Mouse (Mus musculus) cerebellum, postnatal 4 days (tissue): ENCODE data around the gene H2al1g.
"Not testable (repeated sequence)": the region's sequence is repeated elsewhere in the genome, so short reads cannot be mapped to it uniquely, and the experiment has no call there.

Experiments used
- DNase-seq, 2 experiments: peaks; one replicate each; pipeline ENCODE4 v3.0.0; 2022; ENCODE audit warnings: low spot score in 2 of 2, mixed read lengths in 1 of 2

H2al1g gene

GRCm38 (mm10) chrX:11317956-11318355 lies at the start of gene H2al1g:
Gene H2al1g (plus strand): TSS chrX:11318256.
- not testable (repeated sequence) for DNase-seq

GRCm38 (mm10) chrX:11269074-11269473 lies 49.0 kb upstream of the H2al1g start:
- DNase-seq, result peak; percentile 20 to 71

DNA sequence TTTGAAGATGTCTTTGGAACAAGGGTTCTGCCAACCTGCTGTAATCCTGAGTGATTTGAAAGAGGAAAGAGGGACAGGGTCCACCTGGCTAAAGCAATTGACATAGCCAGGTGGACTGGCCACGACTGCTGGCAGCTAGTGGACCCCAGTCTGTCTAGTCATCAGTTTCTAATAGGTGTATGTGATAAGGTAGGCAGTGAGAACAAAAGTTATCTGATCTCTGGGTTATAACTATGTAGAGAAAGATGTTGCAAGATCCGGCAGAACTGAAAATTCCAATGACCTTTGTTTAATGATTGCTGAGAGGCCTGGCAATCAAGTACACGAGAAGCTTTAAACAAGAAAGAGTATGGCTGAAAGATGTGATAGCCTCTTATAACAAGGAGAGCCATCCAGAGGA lies 44.9 kb upstream of the H2al1g start:
- no peak for DNase-seq

DNA sequence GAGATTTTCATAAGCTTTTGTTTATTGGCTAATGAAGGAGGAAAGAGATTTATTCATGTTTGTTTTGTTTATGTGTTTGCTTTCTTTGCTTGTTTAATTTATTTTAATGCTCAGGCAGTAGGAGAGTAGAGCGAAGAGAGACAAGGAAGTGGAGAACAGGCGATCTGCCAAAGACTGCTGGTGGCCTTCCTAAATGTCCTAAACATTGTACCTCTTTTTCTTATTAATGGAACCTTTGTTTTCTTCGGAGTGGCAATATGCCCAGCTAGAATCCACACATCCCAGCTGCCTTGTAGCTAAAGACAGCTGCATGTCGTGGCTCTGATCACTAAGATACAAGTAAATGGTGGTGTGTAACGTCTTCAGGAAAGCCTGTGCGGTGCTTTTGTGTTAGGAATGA lies 41.0 kb upstream of the H2al1g start:
- no peak for DNase-seq

DNA sequence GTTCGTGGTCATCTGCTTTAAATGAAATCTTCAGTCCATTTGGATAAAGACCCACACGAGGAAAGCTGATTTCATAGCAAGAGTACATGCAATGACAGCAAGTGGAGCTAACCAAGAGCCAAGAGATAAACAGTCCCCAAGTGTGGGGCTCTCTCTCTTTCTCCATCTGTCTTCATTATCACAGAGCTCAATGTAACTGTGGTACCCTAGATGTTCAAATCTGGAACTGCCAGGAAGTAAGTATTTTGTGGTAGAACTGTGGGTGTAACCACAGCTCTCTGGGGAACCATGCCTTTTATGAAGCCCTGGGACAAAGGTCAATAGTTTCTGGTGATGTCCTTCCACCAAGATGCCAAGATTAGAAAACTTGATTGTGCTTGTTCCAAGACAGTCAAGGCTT lies 37.3 kb upstream of the H2al1g start:
- DNase-seq, result no peak

DNA sequence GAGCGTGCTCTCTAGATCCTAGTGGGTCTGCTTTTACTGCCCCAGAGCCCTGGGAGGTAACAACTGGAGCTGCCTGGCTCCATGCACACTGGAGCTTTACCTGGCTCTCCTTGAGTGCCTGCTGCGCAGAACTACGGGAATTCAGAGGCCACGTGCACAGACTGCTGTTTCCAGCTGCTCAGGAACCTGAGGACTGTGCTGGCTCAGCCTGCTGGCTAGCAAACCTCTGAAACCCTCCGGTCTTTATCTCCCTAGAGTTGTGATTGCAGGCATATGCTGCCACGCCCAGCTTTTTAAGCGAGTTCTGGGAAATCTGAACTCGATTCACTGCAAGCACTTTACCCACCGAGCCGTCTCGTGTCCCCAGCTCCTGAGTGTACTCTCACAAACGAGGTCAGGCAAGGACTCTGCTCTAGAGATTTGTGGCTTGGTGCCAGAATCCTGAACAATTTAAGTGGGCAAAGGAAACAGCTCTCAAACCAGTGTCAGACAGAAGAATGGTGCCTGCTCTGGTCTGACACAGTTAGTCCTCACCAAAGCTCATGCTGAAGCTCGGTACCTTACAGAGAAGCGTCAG lies 29.7 kb upstream of the H2al1g start:
- no peak for DNase-seq

GRCm38 (mm10) chrX:11289244-11289643 lies 28.8 kb upstream of the H2al1g start:
- no peak for DNase-seq

GRCm38 (mm10) chrX:11298957-11299356 lies 19.1 kb upstream of the H2al1g start, which contains the start of gene H2al1a:
Gene H2al1a (plus strand): TSS chrX:11299257.
- not testable (repeated sequence) for DNase-seq

DNA sequence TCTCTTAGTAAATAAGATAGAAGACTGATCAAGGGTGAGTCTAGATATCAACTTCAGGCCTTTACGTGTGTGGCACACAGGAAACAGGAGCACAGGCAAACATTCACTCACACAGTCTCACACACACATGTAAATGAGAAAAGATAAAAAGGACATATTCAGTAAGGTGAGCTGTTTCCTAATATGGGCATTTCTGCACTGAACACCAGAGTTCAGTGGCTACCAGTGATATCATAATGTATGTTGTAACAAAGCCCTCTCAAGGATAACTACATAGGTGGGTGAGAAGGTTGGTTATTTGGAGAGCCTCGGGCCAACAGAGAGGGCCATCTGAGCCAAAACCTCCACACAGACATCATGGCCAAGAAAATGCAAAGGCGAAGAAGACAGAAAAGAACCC lies 15.9 kb upstream of the H2al1g start, which contains the start of gene H2al1b:
H2al1b (plus strand) TSS at position 301 of the 400 bp plus-strand sequence.
- DNase-seq, result not testable (repeated sequence)

- DNase-seq, result not testable (repeated sequence)
These were observed 12.7 kb upstream of the H2al1g start, which contains the start of gene H2al1c for GRCm38 (mm10) chrX:11305355-11305754. Gene H2al1c (plus strand): TSS chrX:11305655.

DNA sequence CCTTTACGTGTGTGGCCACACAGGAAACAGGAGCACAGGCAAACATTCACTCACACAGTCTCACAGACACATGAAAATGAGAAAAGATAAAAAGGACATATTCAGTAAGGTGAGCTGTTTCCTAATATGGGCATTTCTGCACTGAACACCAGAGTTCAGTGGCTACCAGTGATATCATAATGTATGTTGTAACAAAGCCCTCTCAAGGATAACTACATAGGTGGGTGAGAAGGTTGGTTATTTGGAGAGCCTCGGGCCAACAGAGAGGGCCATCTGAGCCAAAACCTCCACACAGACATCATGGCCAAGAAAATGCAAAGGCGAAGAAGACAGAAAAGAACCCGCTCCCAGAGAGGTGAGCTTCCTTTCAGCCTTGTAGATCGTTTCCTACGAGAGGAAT lies 9.5 kb upstream of the H2al1g start, which contains the start of gene H2al1d:
H2al1d (plus strand) TSS at position 301 of the 400 bp plus-strand sequence.
- not testable (repeated sequence) for DNase-seq

DNA sequence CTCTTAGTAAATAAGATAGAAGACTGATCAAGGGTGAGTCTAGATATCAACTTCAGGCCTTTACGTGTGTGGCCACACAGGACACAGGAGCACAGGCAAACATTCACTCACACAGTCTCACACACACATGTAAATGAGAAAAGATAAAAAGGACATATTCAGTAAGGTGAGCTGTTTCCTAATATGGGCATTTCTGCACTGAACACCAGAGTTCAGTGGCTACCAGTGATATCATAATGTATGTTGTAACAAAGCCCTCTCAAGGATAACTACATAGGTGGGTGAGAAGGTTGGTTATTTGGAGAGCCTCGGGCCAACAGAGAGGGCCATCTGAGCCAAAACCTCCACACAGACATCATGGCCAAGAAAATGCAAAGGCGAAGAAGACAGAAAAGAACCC lies 6.4 kb upstream of the H2al1g start, which contains the start of gene H2al1e:
H2al1e (plus strand) TSS at position 301 of the 400 bp plus-strand sequence.
- DNase-seq, result not testable (repeated sequence)

DNA sequence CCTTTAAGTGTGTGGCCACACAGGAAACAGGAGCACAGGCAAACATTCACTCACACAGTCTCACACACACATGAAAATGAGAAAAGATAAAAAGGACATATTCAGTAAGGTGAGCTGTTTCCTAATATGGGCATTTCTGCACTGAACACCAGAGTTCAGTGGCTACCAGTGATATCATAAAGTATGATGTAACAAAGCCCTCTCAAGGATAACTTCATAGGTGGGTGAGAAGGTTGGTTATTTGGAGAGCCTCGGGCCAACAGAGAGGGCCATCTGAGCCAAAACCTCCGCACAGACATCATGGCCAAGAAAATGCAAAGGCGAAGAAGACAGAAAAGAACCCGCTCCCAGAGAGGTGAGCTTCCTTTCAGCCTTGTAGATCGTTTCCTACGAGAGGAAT lies 3.2 kb upstream of the H2al1g start, which contains the start of gene H2al1f:
H2al1f (plus strand) TSS at position 301 of the 400 bp plus-strand sequence.
- DNase-seq, result not testable (repeated sequence)

DNA sequence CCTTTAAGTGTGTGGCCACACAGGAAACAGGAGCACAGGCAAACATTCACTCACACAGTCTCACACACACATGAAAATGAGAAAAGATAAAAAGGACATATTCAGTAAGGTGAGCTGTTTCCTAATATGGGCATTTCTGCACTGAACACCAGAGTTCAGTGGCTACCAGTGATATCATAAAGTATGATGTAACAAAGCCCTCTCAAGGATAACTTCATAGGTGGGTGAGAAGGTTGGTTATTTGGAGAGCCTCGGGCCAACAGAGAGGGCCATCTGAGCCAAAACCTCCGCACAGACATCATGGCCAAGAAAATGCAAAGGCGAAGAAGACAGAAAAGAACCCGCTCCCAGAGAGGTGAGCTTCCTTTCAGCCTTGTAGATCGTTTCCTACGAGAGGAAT lies 3.1 kb downstream of the H2al1g start, which contains the start of gene H2al1h:
H2al1h (plus strand) TSS at position 301 of the 400 bp plus-strand sequence.
- DNase-seq, result not testable (repeated sequence)

DNA sequence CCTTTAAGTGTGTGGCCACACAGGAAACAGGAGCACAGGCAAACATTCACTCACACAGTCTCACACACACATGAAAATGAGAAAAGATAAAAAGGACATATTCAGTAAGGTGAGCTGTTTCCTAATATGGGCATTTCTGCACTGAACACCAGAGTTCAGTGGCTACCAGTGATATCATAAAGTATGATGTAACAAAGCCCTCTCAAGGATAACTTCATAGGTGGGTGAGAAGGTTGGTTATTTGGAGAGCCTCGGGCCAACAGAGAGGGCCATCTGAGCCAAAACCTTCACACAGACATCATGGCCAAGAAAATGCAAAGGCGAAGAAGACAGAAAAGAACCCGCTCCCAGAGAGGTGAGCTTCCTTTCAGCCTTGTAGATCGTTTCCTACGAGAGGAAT lies 6.3 kb downstream of the H2al1g start, which contains the start of gene H2al1i:
H2al1i (plus strand) TSS at position 301 of the 400 bp plus-strand sequence.
- not testable (repeated sequence) for DNase-seq

GRCm38 (mm10) chrX:11327522-11327921 lies 9.5 kb downstream of the H2al1g start, which contains the start of gene H2al1j:
Gene H2al1j (plus strand): TSS chrX:11327822.
- not testable (repeated sequence) for DNase-seq

GRCm38 (mm10) chrX:11345762-11346161 lies 27.7 kb downstream of the H2al1g start:
- DNase-seq, result no peak

- DNase-seq, result no peak
These were observed 28.7 kb downstream of the H2al1g start for GRCm38 (mm10) chrX:11346756-11347155.

GRCm38 (mm10) chrX:11360823-11361222 lies 42.8 kb downstream of the H2al1g start:
- no peak for DNase-seq

DNA sequence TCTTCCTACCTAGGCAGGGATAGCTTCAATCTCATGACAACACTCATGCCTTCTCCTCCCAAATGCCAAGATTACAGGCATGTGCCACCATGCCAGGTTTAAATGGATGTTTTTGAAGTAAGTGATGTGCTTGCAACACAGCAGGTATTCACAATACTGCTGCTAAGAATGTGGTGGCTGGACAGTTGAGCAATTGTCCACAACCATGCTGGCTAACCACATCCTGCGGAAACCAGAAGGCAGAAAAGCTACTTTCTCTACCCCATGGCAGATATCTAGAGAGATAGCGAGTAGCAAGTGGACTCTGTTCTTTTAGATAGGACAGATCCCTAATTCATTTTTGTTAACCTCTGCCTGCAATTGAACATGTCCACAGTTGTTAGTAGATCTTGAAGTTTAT lies 43.2 kb downstream of the H2al1g start:
- DNase-seq, result no peak

DNA sequence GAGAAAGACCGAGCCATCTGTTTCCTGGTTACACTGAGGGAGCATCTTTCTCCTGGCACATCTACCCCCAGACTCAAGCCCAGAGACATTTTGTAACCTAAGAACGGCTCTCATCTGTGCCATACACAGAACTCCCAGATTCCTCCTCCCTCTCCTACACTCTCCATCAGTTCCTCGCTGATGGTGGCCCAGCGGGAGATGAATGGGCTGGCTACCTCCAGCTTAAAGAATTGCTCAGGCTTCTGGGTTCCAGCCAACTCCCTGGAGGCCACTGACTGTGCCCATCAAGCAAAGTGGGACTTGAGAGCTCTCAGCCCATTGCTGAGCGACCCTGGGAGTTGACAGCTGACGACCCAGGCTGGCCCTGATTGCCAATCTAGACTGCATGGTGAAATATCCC lies 45.8 kb downstream of the H2al1g start:
- DNase-seq, result peak; percentile 17 to 60

- DNase-seq, result no peak
These were observed 47.1 kb downstream of the H2al1g start for GRCm38 (mm10) chrX:11365151-11365550.
